Comparison of ENCODE assay signal across 17 mouse cellular contexts in genomic region chr8:46792653-46793052, GRCm38 (mm10). TPM values are rescaled to one million over a fixed set of nuclear protein-coding genes. Genes with fewer than 3 reads are reported as not detected.
DNase-seq lines count a peak whose midpoint lies in the region; ATAC-seq and TF ChIP-seq lines count a peak whose summit lies in the region.
"Had no signal": no experiment of that assay in that cellular context is flagged by ENCODE, and none has a peak within 500 bp of the region (broad histone marks: within the 10 kb centered on the region; RNA-seq: fewer than 3 reads in every experiment).

No protein-coding gene starts in this region.

- no peak for TF ChIP-seq CTCF in heart, postnatal 0 days (IDR thresholded peaks at IDR 0.05; ENCODE audit: low read depth)

- no peak overlapping the region for H3K9ac ChIP-seq in heart, postnatal 0 days (replicated peaks; ENCODE audit: low read depth, low read length)
- H3K9ac ChIP-seq: heart, embryonic 15.5 days; hindbrain, embryonic 15.5 days; liver, embryonic 13.5 days had no signal

- TF ChIP-seq EP300 in heart, postnatal 0 days (IDR thresholded peaks at IDR 0.05; ENCODE audit: low read depth) = no peak

- peaks cover 19% of the 10 kb centered on the region for H3K4me1 ChIP-seq in heart, postnatal 0 days (ENCODE audit: control insufficient read depth, insufficient read depth)
- H3K4me1 ChIP-seq: hindbrain, embryonic 15.5 days; midbrain, embryonic 10.5 days had no signal

- 63% methylated on average over 2 of the region's 2 CpGs for WGBS in heart, postnatal 0 days

- no peaks in the 10 kb centered on the region for H3K27me3 ChIP-seq in heart, postnatal 0 days (ENCODE audit: control insufficient read depth, insufficient read depth, low read length)
- H3K27me3 ChIP-seq: heart, embryonic 15.5 days; hindbrain, embryonic 15.5 days; liver, embryonic 13.5 days had no signal

- H3K4me3 ChIP-seq in heart, postnatal 0 days (ENCODE audit: low read depth, low read length) = no peak overlapping the region
- H3K4me3 ChIP-seq: erythroblast, embryonic 14.5 days; heart, embryonic 15.5 days; hindbrain, embryonic 15.5 days; liver, embryonic 13.5 days; midbrain, embryonic 10.5 days had no signal

- peaks cover 27% of the 10 kb centered on the region for H3K36me3 ChIP-seq in heart, postnatal 0 days (replicated peaks; ENCODE audit: control insufficient read depth, insufficient read depth, low read length)
- H3K36me3 ChIP-seq: hindbrain, embryonic 15.5 days had no signal

- intact Hi-C loops in heart, postnatal 25 days (cut with DNase I) = loop anchor here (5.0 kb wide), 1 partner anchor 50 kb away; no protein-coding TSS in a partner anchor

- no peak for DNase-seq in heart, postnatal 0 days (ENCODE audit: low spot score)
- no peak for DNase-seq in heart, adult 9 months (ENCODE audit: low spot score in 2 of 2)
- peak; percentile 45 for DNase-seq in 416B (ENCODE audit: low read depth)
- DNase-seq in left cerebral cortex, adult 8-10 months (ENCODE audit: low spot score in 2 of 2) = no peak
- DNase-seq in cerebellum, postnatal 4 days (ENCODE audit: low spot score in 2 of 2) = no peak
- no peak for DNase-seq in heart, postnatal 25 days (ENCODE audit: low spot score)
- DNase-seq: cerebellum, adult 9-10 months; liver, embryonic 13.5 days; right cerebral cortex, postnatal 4 days; thymus, postnatal 4 days had no signal

- H3K9me3 ChIP-seq in heart, postnatal 0 days (replicated peaks; ENCODE audit: control insufficient read depth, low read length) = 0 out of 2 replicates have a peak, but pooled peaks cover 5% of the 10 kb centered on the region
- H3K9me3 ChIP-seq: heart, embryonic 15.5 days; hindbrain, embryonic 15.5 days; liver, embryonic 13.5 days; midbrain, embryonic 10.5 days had no signal

- ATAC-seq in heart, postnatal 0 days (ENCODE audit: insufficient read depth, low read depth) = no peak
- ATAC-seq in common myeloid progenitor, adult 5-6 weeks (replicated peaks; ENCODE audit: low read depth, poor library complexity, severe bottlenecking) = peak; percentile 43
- peak; percentile 56 for ATAC-seq in megakaryocyte progenitor cell, adult 5-6 weeks (replicated peaks; ENCODE audit: poor library complexity)
- ATAC-seq: forebrain, embryonic 16.5 days had no signal

- 0 out of 2 replicates have a peak overlapping the region, but pooled peaks have one; percentile 11 for H3K27ac ChIP-seq in heart, postnatal 0 days (ENCODE audit: low read depth)
- H3K27ac ChIP-seq: heart, embryonic 15.5 days; hindbrain, embryonic 15.5 days; midbrain, embryonic 10.5 days had no signal

- H3K4me2 ChIP-seq in heart, postnatal 0 days (ENCODE audit: low read depth, low read length) = no peak overlapping the region
- H3K4me2 ChIP-seq: heart, embryonic 15.5 days; hindbrain, embryonic 15.5 days; liver, embryonic 13.5 days had no signal

RNA-seq across cellular contexts. Expression of gene Irf2, which starts 53.1 kb away (rescaled TPM):
- 3.5 and 4.6 TPM in 2 replicates for total RNA-seq in heart, postnatal 0 days (2014; rRNA removed; ENCODE audit: low replicate concordance)
- polyA plus RNA-seq in heart, postnatal 0 days (2015; fragmentation: Nextera tagmentation; extraction: Ambion mirVana) = 22.2 and 22.5 TPM in 2 replicates
- total RNA-seq in common myeloid progenitor, adult 5-6 weeks (2017) = 43.9 and 60.4 TPM in 2 replicates
- total RNA-seq in megakaryocyte progenitor cell, adult 5-6 weeks (2015) = 56.6 and 58.9 TPM in 2 replicates
- total RNA-seq in megakaryocyte progenitor cell, adult 5-6 weeks (2017) = 11.9 and 28.5 TPM in 2 replicates
- total RNA-seq in left cerebral cortex, adult 8-10 months (2022) = 10 to 100 TPM; 56.2 to 72.4 (median 57.3) TPM
- total RNA-seq in heart, postnatal 25 days (2021) = 10 to 100 TPM; 40.4 to 45.4 TPM
